Mouse (Mus musculus) CH12.LX (cell line): ENCODE measurements around the gene Snx3.

ENCODE experiments used
- CTCF ChIP-seq, 2 experiments: IDR thresholded peaks in 1 of 2; conservative IDR thresholded peaks in 1 of 2; 2 replicates each; pipeline ENCODE4 v1.5.1; 2011 to 2012; ENCODE audit warnings: low read depth in 2 of 2, low read length in 2 of 2, improper control_type of control experiment in 1 of 2, inconsistent platforms in 1 of 2, mild to moderate bottlenecking in 1 of 2, moderate library complexity in 1 of 2
- ELF1 ChIP-seq: IDR thresholded peaks from 2 replicates; pipeline ENCODE4 v1.6.1; 2014; ENCODE audit warnings: low read depth, mild to moderate bottlenecking, inconsistent platforms, low read length, improper control_type of control experiment
- EP300 ChIP-seq: IDR thresholded peaks from 2 replicates; pipeline ENCODE4 v1.6.1; 2011; ENCODE audit warnings: low read length, improper control_type of control experiment
- IRF4 ChIP-seq: IDR thresholded peaks from 2 replicates; pipeline ENCODE4 v1.6.1; 2014; ENCODE audit warnings: low read depth, mild to moderate bottlenecking, inconsistent platforms, low read length, improper control_type of control experiment
- MAFK ChIP-seq: IDR thresholded peaks from 2 replicates; pipeline ENCODE4 v1.6.1; 2011; ENCODE audit warnings: low read length, improper control_type of control experiment; ENCODE audit not compliant: insufficient replicate concordance
- MAX ChIP-seq: IDR thresholded peaks from 2 replicates; pipeline ENCODE4 v1.6.1; 2011; ENCODE audit warnings: low read length, improper control_type of control experiment
- MEF2A ChIP-seq: IDR thresholded peaks from 2 replicates; pipeline ENCODE4 v1.6.1; 2014; ENCODE audit warnings: low read depth, mild to moderate bottlenecking, inconsistent platforms, low read length, improper control_type of control experiment, borderline replicate concordance
- NELFE ChIP-seq: IDR thresholded peaks from 2 replicates; pipeline ENCODE4 v1.6.1; 2011; ENCODE audit warnings: low read depth, low read length, improper control_type of control experiment
- POLR2A ChIP-seq: IDR thresholded peaks from 2 replicates; pipeline ENCODE4 v1.6.1; 2011; ENCODE audit warnings: low read depth, mild to moderate bottlenecking, improper control_type of control experiment, low read length
- TBP ChIP-seq: conservative IDR thresholded peaks from 2 replicates; pipeline ENCODE4 v1.6.1; 2011; ENCODE audit warnings: low read depth, low read length, improper control_type of control experiment
- TCF12 ChIP-seq: IDR thresholded peaks from 2 replicates; pipeline ENCODE4 v1.6.1; 2014; ENCODE audit warnings: low read depth, mild to moderate bottlenecking, inconsistent platforms, low read length, improper control_type of control experiment

DNA sequence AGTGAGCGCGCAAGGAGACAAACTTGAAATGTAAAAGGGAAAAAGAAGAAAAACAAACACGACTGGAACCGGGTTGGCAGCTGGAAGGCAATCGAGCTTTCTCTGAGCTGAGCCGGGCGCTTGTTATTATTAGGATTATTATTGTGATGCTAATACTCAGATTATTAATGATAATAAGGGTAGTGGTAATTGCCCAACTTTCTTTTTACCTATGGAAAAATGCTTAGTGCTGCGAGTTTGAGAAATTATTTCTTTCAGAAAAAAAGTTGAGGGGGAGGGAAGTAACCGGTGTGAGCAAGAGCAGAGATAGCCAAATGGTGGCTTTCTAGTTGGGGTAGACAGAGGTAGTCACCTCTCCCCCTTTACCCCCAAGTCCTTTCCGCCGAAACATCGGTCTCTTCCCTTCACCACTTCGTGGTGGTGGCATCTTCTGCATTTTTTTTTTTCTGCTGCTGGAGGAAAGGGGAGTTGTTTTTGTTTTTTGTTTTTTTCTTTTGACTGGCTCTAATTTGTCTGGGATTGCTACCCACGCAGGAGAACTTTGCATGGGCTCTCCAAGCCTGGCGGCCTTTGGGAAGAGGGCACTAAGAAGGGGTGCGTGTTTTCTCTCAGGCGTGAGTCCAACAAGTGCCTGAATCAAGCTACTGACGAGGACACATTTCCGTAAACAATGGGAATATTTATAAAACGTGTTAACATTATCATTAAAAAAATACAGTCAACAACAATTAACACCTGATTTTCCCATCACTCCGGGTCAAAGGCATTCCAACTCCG, 77.1 kb downstream of the Snx3 start:
- TF ChIP-seq NELFE: no peak
- TF ChIP-seq CTCF (conservative IDR thresholded peaks at IDR 0.05 in 1 of 2, IDR thresholded peaks at IDR 0.05 in 1 of 2; ENCODE audit: low read depth in 2 of 2, low read length in 2 of 2): no peak
- no peak for TF ChIP-seq MAFK
- no peak for TF ChIP-seq MEF2A
- TF ChIP-seq MAX: no peak
- TF ChIP-seq TCF12: no peak
- no peak for TF ChIP-seq TBP
- no peak for TF ChIP-seq IRF4
- TF ChIP-seq EP300: no peak
- TF ChIP-seq POLR2A: no peak
- TF ChIP-seq ELF1: no peak
